Mouse (Mus musculus) embryonic facial prominence, embryonic 11.5 days (tissue): ENCODE data around the gene Eif4g1. TPM values are rescaled to one million over a fixed set of nuclear protein-coding genes. Genes with fewer than 3 reads are reported as not detected.

Experiments
- ATAC-seq: fragments of 200-750 bp; cut with Nextera tagmentation; replicated peaks from 2 replicates; pipeline ENCODE4 v1.8.0; 2017; ENCODE audit warnings: low read depth; ENCODE audit not compliant: insufficient number of reproducible peaks, low FRiP score, low TSS enrichment
- DNase-seq: peaks from one replicate; pipeline ENCODE4 v3.0.0-alpha.2; 2015; ENCODE audit warnings: low spot score
- H3K27ac ChIP-seq: fragments of 300-500 bp; sonication (generic); replicated peaks from 2 replicates; pipeline ENCODE4 v1.5.1; 2014; ENCODE audit warnings: mild to moderate bottlenecking, low read depth, low read length, control low read depth
- H3K27me3 ChIP-seq: fragments of 300-500 bp; sonication (generic); 2 replicates; pipeline ENCODE4 v1.6.1; 2014; ENCODE audit warnings: mild to moderate bottlenecking, low read length, moderate library complexity, mixed read lengths; ENCODE audit not compliant: control insufficient read depth, insufficient read depth
- H3K36me3 ChIP-seq: fragments of 300-500 bp; sonication (generic); replicated peaks from 2 replicates; pipeline ENCODE4 v1.6.1; 2014; ENCODE audit warnings: low read depth, mild to moderate bottlenecking, low read length, moderate library complexity, mixed read lengths; ENCODE audit not compliant: control insufficient read depth, insufficient read depth
- H3K4me1 ChIP-seq: fragments of 300-500 bp; sonication (generic); 2 replicates; pipeline ENCODE4 v1.6.1; 2014; ENCODE audit warnings: low read length, mixed read lengths; ENCODE audit not compliant: control insufficient read depth, insufficient read depth
- H3K4me2 ChIP-seq: fragments of 300-500 bp; sonication (generic); 2 replicates; pipeline ENCODE4 v1.6.1; 2014; ENCODE audit warnings: low read depth, mild to moderate bottlenecking, control low read depth, low read length, moderate library complexity
- H3K4me3 ChIP-seq: fragments of 300-500 bp; sonication (generic); 2 replicates; pipeline ENCODE4 v1.5.1; 2014; ENCODE audit warnings: low read depth, low read length, control low read depth
- H3K9ac ChIP-seq: fragments of 300-500 bp; sonication (generic); replicated peaks from 2 replicates; pipeline ENCODE4 v1.6.1; 2014; ENCODE audit warnings: mild to moderate bottlenecking, control low read depth, low read length
- H3K9me3 ChIP-seq: fragments of 300-500 bp; sonication (generic); replicated peaks from 2 replicates; pipeline ENCODE4 v1.6.1; 2016; ENCODE audit warnings: mild to moderate bottlenecking, low read length, inconsistent platforms, mixed read lengths; ENCODE audit not compliant: control insufficient read depth
- WGBS: fragments of 180-500 bp; shearing (Covaris S2); extraction: QIAGEN DNeasy Blood & Tissue Kit; methylation state at CpG from one replicate; pipeline ENCODE4 v1.1.7; 2014; 5-methylcytosine and 5-hydroxymethylcytosine counted together
- polyA plus RNA-seq: library from polyadenylated mRNA; unstranded; fragments of >200 nt; fragmentation: Nextera tagmentation; extraction: Ambion mirVana; gene quantifications from 2 replicates; pipeline ENCODE4 v1.2.1, GENCODE M21; 2014

The Eif4g1 gene
- polyA plus RNA-seq, 1 experiment from 2014 or later, result 156 TPM

DNA sequence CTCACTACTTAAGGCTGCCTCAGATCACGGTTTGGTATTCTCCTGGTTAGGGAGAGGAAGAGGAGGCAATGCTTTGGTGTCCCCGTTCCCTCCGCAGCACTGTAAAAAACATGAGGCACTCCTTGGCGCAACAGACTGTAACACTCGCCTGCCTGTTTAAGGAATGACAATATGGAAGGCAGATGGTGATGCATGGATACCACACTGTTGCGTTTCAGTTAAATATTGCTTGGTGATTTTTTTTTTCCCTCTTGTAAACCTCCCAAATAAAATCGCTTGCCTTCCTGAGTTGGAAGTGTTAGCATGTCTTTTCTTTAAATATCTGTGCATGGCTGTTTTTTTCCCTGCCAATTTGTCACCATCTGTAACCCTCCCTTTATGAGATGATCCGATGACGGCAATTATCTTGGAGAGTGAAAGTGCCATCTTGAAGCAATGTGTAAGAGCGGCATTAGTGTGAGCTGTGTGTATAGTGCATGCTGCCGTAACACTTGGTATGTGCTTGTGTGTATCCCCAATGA, 39.2 kb upstream of the Eif4g1 start:
- peak; percentile 4 for DNase-seq
- no peak for ATAC-seq
- no peak overlapping the region for H3K4me2 ChIP-seq

DNA sequence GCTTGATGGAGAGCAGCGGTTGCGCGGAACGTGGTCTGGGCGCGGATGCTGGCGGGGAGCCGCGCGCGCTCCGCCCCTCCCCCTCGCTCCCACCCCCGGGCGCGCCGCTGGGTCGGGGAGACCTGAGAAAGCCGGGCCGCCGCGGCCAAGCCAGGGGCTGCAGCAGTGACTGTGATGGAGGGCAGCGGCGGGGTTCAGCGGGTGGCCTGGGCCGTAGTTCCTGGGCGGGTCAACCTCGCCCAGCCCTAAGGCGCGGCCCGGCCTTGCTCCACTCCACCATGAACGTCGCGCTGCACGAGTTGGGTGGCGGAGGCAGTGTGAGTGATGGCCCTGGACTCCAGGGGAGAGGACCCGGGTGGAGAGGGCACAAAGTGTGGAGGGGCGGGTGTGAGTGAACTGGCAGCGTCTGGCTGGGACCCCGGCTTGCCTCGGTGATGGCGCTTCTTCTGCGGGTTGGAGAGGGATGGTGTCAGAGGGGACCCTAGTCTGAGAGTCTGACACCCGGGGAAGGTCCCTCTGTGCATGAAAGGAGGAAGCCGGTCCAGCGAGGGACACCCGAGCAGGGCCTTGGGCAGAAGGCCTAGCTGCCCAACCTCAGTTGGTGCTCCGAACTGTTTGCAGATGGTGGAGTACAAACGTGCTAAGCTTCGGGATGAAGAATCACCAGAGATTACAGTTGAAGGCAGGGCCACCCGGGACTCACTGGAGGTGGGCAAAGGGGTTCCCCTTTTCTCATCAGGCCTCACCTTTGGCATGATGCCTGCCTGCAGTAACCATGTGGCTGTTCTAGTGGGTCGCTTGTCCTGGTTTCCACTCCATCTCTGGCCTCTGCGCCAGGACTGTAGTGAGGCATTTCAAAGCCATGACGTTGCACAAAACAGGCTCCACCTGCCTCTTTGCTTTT, 38.1 kb upstream of the Eif4g1 start, which contains the start of gene Ece2:
Gene Ece2 (plus strand): TSS at position 98 of the 904 bp plus-strand sequence.
- Histone ChIP-seq H3K36me3 (no peaks in the 10 kb centered on the region), H3K9ac (peak within 1 kb of the TSS; percentile 72), H3K4me1 (no peaks in the 10 kb centered on the region), H3K4me3 (peak within 1 kb of the TSS; percentile 52), H3K4me2 (peak within 1 kb of the TSS; percentile 96), H3K9me3 (no peaks in the 10 kb centered on the region), H3K27me3 (no peaks in the 10 kb centered on the region; the same call in 1 of the 2 replicates), H3K27ac (no peak within 1 kb of the TSS)
- ATAC-seq (peak; percentile 55; the same call in 1 of the 2 replicates), DNase-seq (peak; percentile 41)
- 8% methylated on average over 54 of the region's 54 CpGs for WGBS

More for the DNA sequence above, 39.2 kb upstream of the Eif4g1 start:
- H3K27ac ChIP-seq, result no peak overlapping the region
- H3K9ac ChIP-seq, result no peak overlapping the region
- H3K9me3 ChIP-seq, result no peaks in the 10 kb centered on the region
- 59% methylated on average over 11 of the region's 11 CpGs for WGBS
- no peaks in the 10 kb centered on the region for H3K4me1 ChIP-seq
- no peak overlapping the region for H3K4me3 ChIP-seq
- H3K36me3 ChIP-seq, result no peaks in the 10 kb centered on the region
- no peaks in the 10 kb centered on the region; the same call in 1 of the 2 replicates for H3K27me3 ChIP-seq

GRCm38 (mm10) chr16:20637410-20637809, 30.7 kb upstream of the Eif4g1 start:
- Histone ChIP-seq H3K27ac (no peak overlapping the region), H3K9me3 (no peaks in the 10 kb centered on the region), H3K36me3 (no peaks in the 10 kb centered on the region), H3K4me2 (no peak overlapping the region), H3K9ac (no peak overlapping the region), H3K4me3 (no peak overlapping the region), H3K4me1 (no peaks in the 10 kb centered on the region), H3K27me3 (no peaks in the 10 kb centered on the region)
- no peak for DNase-seq
- ATAC-seq, result no peak
- 75% methylated on average over 8 of the region's 8 CpGs for WGBS

- 87% methylated on average over 8 of the region's 8 CpGs for whole genome bisulfite sequencing
- H3K4me2 ChIP-seq, result no peak overlapping the region
- ATAC-seq (no peak), DNase-seq (no peak)
- no peaks in the 10 kb centered on the region for H3K27me3 ChIP-seq
- H3K9ac ChIP-seq, result no peak overlapping the region
- H3K4me1 ChIP-seq, result no peaks in the 10 kb centered on the region
- H3K36me3 ChIP-seq, result no peaks in the 10 kb centered on the region
- no peak overlapping the region for H3K4me3 ChIP-seq
- no peaks in the 10 kb centered on the region for H3K9me3 ChIP-seq
- H3K27ac ChIP-seq, result no peak overlapping the region
Measured at GRCm38 (mm10) chr16:20638367-20638766, 29.7 kb upstream of the Eif4g1 start.

DNA sequence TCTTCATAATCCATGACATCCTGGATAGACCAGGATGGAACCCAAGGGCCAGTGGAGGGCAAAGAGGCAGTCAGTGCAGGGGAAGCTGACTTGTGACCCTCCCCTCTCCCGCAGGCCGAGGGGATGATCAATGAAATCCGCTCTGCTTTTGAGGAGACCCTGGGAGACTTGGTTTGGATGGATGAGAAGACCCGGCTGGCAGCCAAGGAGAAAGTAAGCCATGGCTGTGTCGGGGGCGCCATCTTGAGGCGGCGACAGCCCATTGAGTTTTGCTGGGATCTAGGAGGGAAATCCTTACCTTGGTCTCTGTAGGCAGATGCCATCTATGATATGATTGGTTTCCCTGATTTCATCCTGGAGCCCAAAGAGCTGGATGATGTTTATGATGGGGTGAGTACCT, 26.0 kb upstream of the Eif4g1 start:
- no peaks in the 10 kb centered on the region for H3K4me1 ChIP-seq
- peak; percentile 80 for DNase-seq
- no peak overlapping the region for H3K4me3 ChIP-seq
- H3K27ac ChIP-seq, result no peak overlapping the region
- H3K4me2 ChIP-seq, result no peak overlapping the region
- H3K9ac ChIP-seq, result no peak overlapping the region
- ATAC-seq, result no peak; the same call in 1 of the 2 replicates
- H3K27me3 ChIP-seq, result no peaks in the 10 kb centered on the region
- 3% methylated on average over 8 of the region's 8 CpGs for WGBS
- no peaks in the 10 kb centered on the region for H3K36me3 ChIP-seq
- H3K9me3 ChIP-seq, result no peaks in the 10 kb centered on the region

- Histone ChIP-seq H3K4me2 (no peak overlapping the region), H3K9ac (no peak overlapping the region), H3K4me3 (no peak overlapping the region), H3K36me3 (no peaks in the 10 kb centered on the region), H3K4me1 (no peaks in the 10 kb centered on the region), H3K27ac (no peak overlapping the region), H3K9me3 (no peaks in the 10 kb centered on the region), H3K27me3 (no peaks in the 10 kb centered on the region)
- WGBS, result 84% methylated on average over 7 of the region's 7 CpGs
- DNase-seq (no peak), ATAC-seq (no peak)
Measured at GRCm38 (mm10) chr16:20643911-20644310, 24.2 kb upstream of the Eif4g1 start.

- 2% methylated on average over 46 of the region's 46 CpGs for WGBS
- Histone ChIP-seq H3K9ac (peak within 1 kb of the TSS; percentile 84), H3K9me3 (no peaks in the 10 kb centered on the region), H3K27ac (peak within 1 kb of the TSS; percentile 38; the same call in 1 of the 2 replicates), H3K4me2 (peak within 1 kb of the TSS; percentile 76), H3K4me3 (peak within 1 kb of the TSS; percentile 94), H3K36me3 (peaks cover 2% of the 10 kb centered on the region; the same call in 1 of the 2 replicates), H3K4me1 (no peaks in the 10 kb centered on the region; the same call in 1 of the 2 replicates), H3K27me3 (no peaks in the 10 kb centered on the region)
- peak; percentile 96 for ATAC-seq
- DNase-seq, result peak; percentile 96
Measured at GRCm38 (mm10) chr16:20651076-20651946, 16.8 kb upstream of the Eif4g1 start, which contains the start of gene Psmd2. Gene Psmd2, plus strand, starts transcription at chr16:20651652.
